Mouse (Mus musculus) ovary, postnatal 14 days (tissue): ENCODE results near the gene Tomm40l.

Source experiments
- DNase-seq: peaks from one replicate; pipeline ENCODE4 v3.0.0; 2022; ENCODE audit warnings: low spot score

Gene Tomm40l

DNA sequence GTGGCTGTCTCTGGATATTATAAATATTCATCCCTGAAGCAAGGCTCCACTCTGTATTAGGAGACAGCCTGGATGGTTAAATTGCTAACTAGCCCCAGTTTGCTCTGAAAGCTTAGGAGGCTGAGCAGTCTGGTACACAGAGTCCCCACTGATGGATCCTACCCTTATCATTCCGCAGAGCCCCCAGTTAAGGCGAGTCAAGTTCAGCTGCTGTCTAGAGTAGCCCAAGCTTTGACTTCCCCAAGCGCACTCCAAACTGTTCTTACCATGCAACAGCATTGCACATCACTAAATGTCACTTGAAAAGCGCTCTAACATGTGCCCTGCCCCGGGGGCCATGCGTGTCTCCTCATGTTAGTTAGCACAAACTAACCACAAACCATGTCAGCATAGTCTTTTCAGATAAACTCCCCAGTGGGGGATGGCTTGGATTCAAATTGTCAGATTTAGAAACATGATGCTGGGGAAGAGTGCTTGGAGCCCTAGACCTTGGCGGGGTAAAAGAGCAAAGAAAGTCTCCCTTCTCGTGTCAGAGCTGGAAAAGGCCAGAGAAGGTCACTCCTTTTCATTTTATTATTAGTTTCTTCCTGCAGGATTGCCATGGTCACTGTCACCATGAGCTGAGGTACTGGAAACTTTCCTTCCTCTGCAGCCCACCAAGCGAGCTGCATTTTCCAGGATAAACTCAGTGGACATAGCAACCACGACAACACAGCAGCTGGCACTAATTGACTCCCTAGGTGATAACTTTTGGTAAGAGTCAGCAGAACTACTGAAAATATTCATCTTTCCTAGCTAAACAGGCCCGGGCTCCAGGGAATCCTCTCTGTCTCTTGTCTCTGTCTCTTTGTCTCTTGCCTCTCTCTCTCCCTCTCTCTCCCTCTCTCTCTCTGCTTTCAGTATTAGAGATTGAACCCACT is 28.1 kb downstream of the Tomm40l start:
- DNase-seq: no peak

DNA sequence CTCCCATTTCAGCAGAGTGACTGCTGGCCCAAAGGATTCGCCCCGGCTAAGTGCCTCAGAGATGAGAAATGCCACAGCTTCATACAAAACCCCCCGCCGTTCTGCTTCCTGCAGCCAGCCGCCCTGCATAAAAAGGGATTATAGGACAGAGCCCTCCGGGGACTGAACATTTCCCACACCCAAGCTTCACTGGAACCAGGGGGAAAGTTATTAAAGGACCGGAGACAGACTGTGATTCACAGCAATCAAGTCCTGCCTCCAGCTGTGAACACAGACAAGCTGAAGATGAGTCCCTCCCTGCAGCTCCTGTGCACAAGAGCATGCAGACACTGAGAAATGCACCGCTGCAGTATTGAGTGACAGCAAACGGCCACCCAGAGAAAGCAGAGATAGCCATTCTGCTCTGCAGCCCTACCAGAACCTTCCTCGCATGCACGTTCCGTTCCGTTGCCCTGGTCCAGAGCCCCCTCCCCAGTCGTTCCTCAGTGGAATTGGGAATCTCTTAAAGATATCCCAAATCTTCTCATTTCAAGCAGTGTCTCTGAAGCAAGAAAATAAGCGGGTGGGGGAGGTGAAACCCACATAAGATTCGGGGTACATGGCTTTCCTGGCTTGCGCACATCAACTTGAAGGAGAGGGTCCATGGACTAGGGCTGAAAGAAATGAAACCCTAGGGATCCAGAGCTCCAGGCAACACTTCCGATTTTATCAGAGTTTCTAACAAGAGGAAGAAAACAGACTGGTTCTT is 29.0 kb downstream of the Tomm40l start:
- DNase-seq: no peak

GRCm38 (mm10) chr1:171192283-171192682 is 30.0 kb downstream of the Tomm40l start:
- DNase-seq: no peak

- no peak for DNase-seq
Measured at GRCm38 (mm10) chr1:171190832-171191231, 31.5 kb downstream of the Tomm40l start.

GRCm38 (mm10) chr1:171189476-171190114 is 32.7 kb downstream of the Tomm40l start:
- DNase-seq: no peak

DNA sequence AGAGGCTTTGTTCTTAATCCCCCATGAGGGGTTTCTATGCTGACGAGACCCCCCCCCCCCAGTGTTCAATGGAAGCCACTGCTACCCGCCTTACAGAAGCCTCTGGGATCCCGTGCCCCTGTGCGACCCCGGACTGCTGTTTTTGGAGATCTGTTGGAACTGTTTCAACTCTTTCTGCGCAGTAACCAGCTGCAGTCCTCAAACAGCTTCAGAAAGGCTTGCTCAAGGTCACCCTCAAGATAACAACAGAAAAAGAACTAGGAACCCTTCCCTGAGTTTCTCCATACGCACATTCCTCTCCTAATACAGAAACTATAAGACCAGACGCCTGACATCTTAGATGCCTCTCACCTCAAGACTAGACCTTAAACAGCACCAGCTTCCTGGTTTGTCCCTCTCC is 33.3 kb downstream of the Tomm40l start:
- no peak for DNase-seq

GRCm38 (mm10) chr1:171187851-171188700 is 34.2 kb downstream of the Tomm40l start:
- no peak for DNase-seq

DNA sequence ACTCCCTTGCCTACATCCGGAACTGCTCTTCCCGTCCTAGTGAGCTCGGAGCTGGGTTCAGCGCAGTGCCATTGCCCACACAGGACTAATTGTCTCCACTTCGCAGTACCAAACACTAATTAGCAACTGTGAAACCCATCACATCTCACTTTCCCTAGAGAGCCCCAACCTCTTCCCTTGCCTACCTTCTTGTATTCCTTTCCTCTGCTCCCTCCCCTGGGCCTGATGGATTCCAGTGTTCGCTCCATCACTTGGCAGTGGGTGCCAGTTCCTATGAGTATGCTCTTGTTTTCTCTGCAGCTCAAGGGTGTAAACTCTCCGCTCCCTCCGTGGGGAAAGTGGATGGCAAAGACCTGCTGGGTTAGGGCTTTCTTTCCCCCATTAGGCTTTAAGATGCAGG is 36.7 kb downstream of the Tomm40l start:
- no peak for DNase-seq

DNA sequence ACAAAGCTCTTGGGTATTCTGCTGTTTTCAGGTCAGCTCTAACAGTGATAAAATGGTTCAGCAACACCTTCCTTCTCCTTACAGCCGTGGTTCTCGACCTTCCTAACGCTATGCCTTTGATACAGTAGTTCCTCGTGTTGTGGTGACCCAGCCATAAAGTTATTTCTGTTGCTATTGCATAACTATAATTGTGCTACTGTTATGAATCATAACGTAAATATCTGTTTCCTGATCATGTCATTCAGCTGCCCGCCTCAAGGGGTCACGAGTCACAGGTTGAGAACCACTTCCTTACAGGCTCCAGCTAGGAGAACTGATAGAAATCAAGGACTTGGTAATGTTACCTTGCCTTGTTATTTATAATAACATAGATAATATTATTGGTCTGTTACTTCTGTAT is 38.0 kb downstream of the Tomm40l start:
- no peak for DNase-seq

DNA sequence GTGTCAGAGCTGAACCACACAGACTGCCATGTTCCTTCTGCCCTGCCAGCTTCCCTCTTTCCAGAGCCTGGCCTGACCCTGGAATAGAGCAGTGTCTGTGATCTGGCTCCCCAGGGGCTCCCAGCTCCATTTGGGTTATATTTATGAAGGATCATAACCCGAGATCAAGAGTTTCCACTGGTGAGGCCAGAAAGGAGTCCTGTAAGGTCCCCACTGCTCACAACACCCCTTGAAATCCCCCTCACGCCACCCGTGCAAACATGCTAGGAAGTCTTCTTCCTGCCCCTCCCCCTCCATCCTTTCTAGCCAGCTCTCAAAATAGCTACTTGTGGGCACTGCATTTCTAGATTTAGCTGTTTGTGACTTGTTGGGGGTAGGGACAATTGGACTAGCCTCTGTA is 38.7 kb downstream of the Tomm40l start:
- no peak for DNase-seq

- no peak for DNase-seq
Measured at GRCm38 (mm10) chr1:171183025-171183424, 39.3 kb downstream of the Tomm40l start.

DNA sequence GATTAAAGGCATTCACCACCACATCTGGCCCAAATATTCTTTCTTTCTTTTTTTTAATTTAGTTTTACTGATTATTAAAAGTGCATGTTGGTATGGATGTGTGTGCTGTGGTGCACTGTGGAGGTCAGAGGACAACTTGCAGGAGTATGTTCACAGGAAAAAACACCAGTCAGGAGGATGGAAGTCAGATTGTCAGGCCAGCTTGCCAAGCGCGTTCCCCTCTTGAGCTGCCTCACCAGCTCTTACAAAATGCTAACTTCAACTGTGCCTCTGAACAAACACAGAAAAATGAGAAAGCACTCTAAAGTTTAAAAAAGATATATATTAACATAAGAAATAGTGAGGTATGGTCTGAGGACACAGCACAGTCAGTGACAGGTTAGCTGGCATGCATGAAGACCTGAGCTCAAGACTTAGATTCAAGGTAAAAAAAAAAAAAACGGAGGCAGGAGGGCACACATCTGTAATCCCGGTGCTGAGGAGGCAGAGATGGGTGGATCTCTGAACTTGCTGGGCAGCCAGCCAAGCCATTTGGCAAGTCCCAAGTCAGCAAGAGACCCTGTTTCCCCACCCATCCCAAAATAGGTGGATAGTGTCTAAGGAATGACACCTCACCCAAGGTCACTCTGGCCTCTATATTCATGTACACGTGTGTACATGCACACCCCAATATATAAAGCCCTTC is 42.7 kb downstream of the Tomm40l start:
- no peak for DNase-seq

DNA sequence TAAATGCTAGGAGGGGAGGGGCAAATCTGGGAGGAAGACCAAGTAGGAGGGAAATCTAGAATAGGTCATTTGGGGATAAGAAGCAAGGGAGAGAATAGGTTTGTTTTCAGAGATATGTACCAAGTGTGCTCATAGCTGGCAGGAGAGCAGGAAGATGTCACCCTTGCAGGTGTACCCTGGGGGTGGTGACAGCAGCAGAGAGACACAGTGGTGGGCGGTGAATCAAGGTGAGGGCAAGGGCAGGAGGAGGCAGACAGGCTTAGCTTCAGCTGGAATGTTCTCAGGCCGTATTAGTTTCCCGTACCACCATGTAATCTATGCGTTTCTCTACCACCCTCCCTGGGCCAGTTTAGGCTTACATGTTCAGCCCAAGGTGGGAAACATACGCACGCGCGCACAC is 49.5 kb downstream of the Tomm40l start:
- DNase-seq: no peak

GRCm38 (mm10) chr1:171171138-171171537 is 51.2 kb downstream of the Tomm40l start:
- no peak for DNase-seq

- DNase-seq: no peak
Measured at GRCm38 (mm10) chr1:171169913-171170312, 52.4 kb downstream of the Tomm40l start.

DNA sequence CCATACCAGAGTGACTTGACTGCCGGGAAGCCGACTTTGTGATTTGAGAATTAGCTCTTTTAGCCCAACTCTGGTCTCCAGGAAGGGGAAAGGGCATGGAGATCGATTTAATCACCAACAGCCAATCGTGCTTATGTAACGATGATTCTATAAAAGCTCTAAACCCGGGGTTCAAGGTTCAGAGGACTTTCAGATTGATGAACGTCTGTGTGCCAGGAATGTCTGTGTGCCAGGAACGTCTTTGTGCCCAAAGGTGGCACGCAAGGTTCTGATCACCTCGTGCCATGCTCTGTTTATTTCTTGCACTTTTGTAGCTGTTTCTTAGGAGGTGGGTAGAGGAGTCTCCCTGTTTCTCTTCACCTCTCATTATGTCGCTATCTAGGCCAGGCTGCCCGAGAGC is 53.4 kb downstream of the Tomm40l start:
- no peak for DNase-seq
